Comparison of ENCODE assay signal across 8 mouse cellular contexts in the genomic region with DNA sequence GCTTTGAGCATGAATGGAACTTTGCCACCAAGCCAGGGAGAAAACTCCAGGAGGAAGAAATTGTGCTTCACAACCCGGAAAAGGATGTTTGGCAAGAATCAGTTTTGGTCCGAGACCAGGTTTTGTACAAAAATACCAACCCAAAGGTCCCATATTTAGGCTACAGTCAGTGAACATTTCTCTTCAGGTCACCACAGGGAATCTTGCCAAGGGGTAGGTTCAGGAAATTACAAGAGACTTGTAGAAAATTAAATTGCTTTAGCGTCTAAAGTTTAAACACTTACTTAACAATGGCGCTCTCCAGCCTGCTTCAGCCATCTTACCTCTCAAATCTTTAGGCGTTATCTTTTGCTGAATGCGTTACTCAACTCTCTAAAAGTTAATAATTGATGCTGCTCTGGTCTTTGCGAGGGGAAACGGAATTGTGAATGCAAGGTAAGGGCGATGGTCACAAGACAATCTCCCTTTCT. TPM values are rescaled to one million over a fixed set of nuclear protein-coding genes. Genes with fewer than 3 reads are reported as not detected.
DNase-seq lines count a peak whose midpoint lies in the region; ATAC-seq and TF ChIP-seq lines count a peak whose summit lies in the region.

No protein-coding gene starts in this region.

- H3K27me3 ChIP-seq in heart, embryonic 11.5 days (ENCODE audit: control insufficient read depth, insufficient read depth, low read length) = no peaks in the 10 kb centered on the region
- H3K27me3 ChIP-seq in midbrain, embryonic 11.5 days (ENCODE audit: control insufficient read depth, insufficient read depth, low read length) = no peaks in the 10 kb centered on the region

- 24% methylated on average over 9 of the region's 9 CpGs for WGBS in heart, embryonic 11.5 days (ENCODE audit: insufficient replicate concordance)
- WGBS in midbrain, embryonic 11.5 days = 27% methylated on average over 9 of the region's 9 CpGs

- H3K4me2 ChIP-seq in heart, embryonic 11.5 days = peak overlapping the region; percentile 78
- H3K4me2 ChIP-seq in midbrain, embryonic 11.5 days = peak overlapping the region; percentile 58

- H3K9me3 ChIP-seq in heart, embryonic 11.5 days (replicated peaks; ENCODE audit: control insufficient read depth, low read length) = no peaks in the 10 kb centered on the region
- H3K9me3 ChIP-seq in midbrain, embryonic 11.5 days (ENCODE audit: control insufficient read depth, low read length) = no peaks in the 10 kb centered on the region

- H3K4me1 ChIP-seq in bone marrow macrophage, adult 2 months (ENCODE audit: control insufficient read depth, insufficient read depth, low read length) = peaks cover 15% of the 10 kb centered on the region
- 0 out of 2 replicates have a peak, but pooled peaks cover 6% of the 10 kb centered on the region for H3K4me1 ChIP-seq in heart, embryonic 11.5 days (ENCODE audit: control insufficient read depth, insufficient read depth, low read length)
- H3K4me1 ChIP-seq in midbrain, embryonic 11.5 days (ENCODE audit: control insufficient read depth, insufficient read depth, low read length) = 0 out of 2 replicates have a peak, but pooled peaks cover 7% of the 10 kb centered on the region

- TF ChIP-seq POLR2A in bone marrow macrophage, adult 2 months (IDR thresholded peaks at IDR 0.05; ENCODE audit: borderline replicate concordance, low read depth, low read length) = no peak

- H3K27ac ChIP-seq in bone marrow macrophage, adult 2 months (ENCODE audit: insufficient read depth, low read depth, low read length) = peak overlapping the region; percentile 55
- H3K27ac ChIP-seq in heart, embryonic 11.5 days (ENCODE audit: low read depth, low read length) = peak overlapping the region; percentile 79; the same call in 1 of the 2 replicates
- no peak overlapping the region for H3K27ac ChIP-seq in midbrain, embryonic 11.5 days (ENCODE audit: low read depth, low read length)

- no peak for ATAC-seq in heart, embryonic 11.5 days (replicated peaks; ENCODE audit: insufficient number of reproducible peaks, low FRiP score, low TSS enrichment)
- no peak; the same call in 1 of the 2 replicates for ATAC-seq in midbrain, embryonic 11.5 days (ENCODE audit: low FRiP score)

- no peaks in the 10 kb centered on the region; the same call in 1 of the 2 replicates for H3K36me3 ChIP-seq in heart, embryonic 11.5 days (ENCODE audit: control insufficient read depth, insufficient read depth, low read length)
- no peaks in the 10 kb centered on the region for H3K36me3 ChIP-seq in midbrain, embryonic 11.5 days (ENCODE audit: control insufficient read depth, insufficient read depth, low read length)

- no peak for TF ChIP-seq CTCF in bone marrow macrophage, adult 2 months (IDR thresholded peaks at IDR 0.05; ENCODE audit: low read depth, low read length)

- H3K9ac ChIP-seq in heart, embryonic 11.5 days (ENCODE audit: low read depth, low read length) = peak overlapping the region; percentile 96
- H3K9ac ChIP-seq in midbrain, embryonic 11.5 days (ENCODE audit: low read length) = peak overlapping the region; percentile 52

- peak overlapping the region; percentile 95 for H3K4me3 ChIP-seq in bone marrow macrophage, adult 2 months (ENCODE audit: insufficient read depth, low read length)
- peak overlapping the region; percentile 98 for H3K4me3 ChIP-seq in heart, embryonic 11.5 days (ENCODE audit: low read depth, low read length)
- H3K4me3 ChIP-seq in midbrain, embryonic 11.5 days (ENCODE audit: low read depth, low read length) = peak overlapping the region; percentile 59

- DNase-seq in gastrocnemius, adult 18-20 months (ENCODE audit: low spot score) = peak; percentile 34
- no peak for DNase-seq in gastrocnemius, postnatal 25 days
- DNase-seq in kidney, postnatal 36 days = peak; percentile 41 to 42
- no peak for DNase-seq in midbrain, embryonic 11.5 days (ENCODE audit: low spot score, missing footprints)
- no peak for DNase-seq in frontal cortex, postnatal 14 days (ENCODE audit: low spot score in 2 of 2)
- no peak for DNase-seq in layer of hippocampus, postnatal 36 days

RNA-seq across cellular contexts. Expression of a gene that starts 0.6 kb away (rescaled TPM):
- total RNA-seq in gastrocnemius, adult 18-20 months (2021) = 10 to 100 TPM; 11.5 to 14.8 TPM
- total RNA-seq in gastrocnemius, postnatal 25 days (2021) = 10 to 100 TPM; 12.6 to 12.7 TPM
- 63.4 and 65.9 TPM in 2 replicates for polyA plus RNA-seq in bone marrow macrophage, adult 2 months (2012; ENCODE audit: insufficient read depth, insufficient read length, missing spikeins)
- polyA plus RNA-seq in heart, embryonic 11.5 days (2014; fragmentation: Nextera tagmentation; extraction: Ambion mirVana) = 75.2 and 93.8 TPM in 2 replicates
- 86.9 and 92.9 TPM in 2 replicates for polyA plus RNA-seq in midbrain, embryonic 11.5 days (2014; fragmentation: Nextera tagmentation; extraction: Ambion mirVana)
- total RNA-seq in layer of hippocampus, postnatal 36 days (2021) = 10 to 100 TPM; 29.0 to 33.0 TPM

Comparison
In these comparisons a context has a peak if more than half of its experiments do, and no peak if none do; other contexts are left out.
1. DNase-seq: peak in gastrocnemius, adult 18-20 months (single experiment) and kidney, postnatal 36 days (2 of 2); none in gastrocnemius, postnatal 25 days (single experiment), midbrain, embryonic 11.5 days (single experiment), frontal cortex, postnatal 14 days (0 of 2) and layer of hippocampus, postnatal 36 days (0 of 2).
2. Peak in every context shown above with its lines, with median percentiles within 50 percentile points of each other: H3K4me3 ChIP-seq.